In genomic region chr8:118979800-118980199, GRCm38 (mm10) we compare ENCODE assay signal across 8 mouse cellular contexts.
A peak's percentile ranks its signal among the peaks of the same experiment; 100 is the strongest.
DNase-seq lines count a peak whose midpoint lies in the region; ATAC-seq lines count a peak whose summit lies in the region.

No protein-coding gene starts in this region.

- ATAC-seq in hindbrain, embryonic 16.5 days = no peak
- no peak for ATAC-seq in neural tube, embryonic 15.5 days (ENCODE audit: low FRiP score)

- peak; percentile 28 for DNase-seq in hindbrain, embryonic 10.5 days (ENCODE audit: low spot score)
- DNase-seq in neural tube, embryonic 10.5 days (ENCODE audit: extremely low spot score, low spot score) = peak; percentile 38
- peak; percentile 52 for DNase-seq in cerebellum, adult 9-10 months
- peak; percentile 40 for DNase-seq in mesoderm, embryonic 11.5 days (ENCODE audit: low read depth, low spot score)
- no peak for DNase-seq in urinary bladder, adult 18-20 months (ENCODE audit: low spot score in 2 of 2)
- no peak for DNase-seq in kidney, adult 8-10 months

- no peak overlapping the region for H3K4me3 ChIP-seq in hindbrain, embryonic 10.5 days
- H3K4me3 ChIP-seq in hindbrain, embryonic 16.5 days (ENCODE audit: low read length) = no peak overlapping the region
- H3K4me3 ChIP-seq in neural tube, embryonic 15.5 days (replicated peaks) = no peak overlapping the region

- no peak overlapping the region for H3K9ac ChIP-seq in hindbrain, embryonic 16.5 days (ENCODE audit: low read depth, low read length)
- H3K9ac ChIP-seq in neural tube, embryonic 15.5 days (replicated peaks) = no peak overlapping the region

- 24% methylated on average over 5 of the region's 5 CpGs for WGBS in hindbrain, embryonic 10.5 days
- 23% methylated on average over 5 of the region's 5 CpGs for WGBS in hindbrain, embryonic 16.5 days
- WGBS in neural tube, embryonic 15.5 days = 18% methylated on average over 5 of the region's 5 CpGs

- H3K4me1 ChIP-seq in hindbrain, embryonic 10.5 days (replicated peaks) = no peaks in the 10 kb centered on the region
- H3K4me1 ChIP-seq in hindbrain, embryonic 16.5 days (ENCODE audit: control insufficient read depth, insufficient read depth, low read depth, low read length) = no peaks in the 10 kb centered on the region
- no peaks in the 10 kb centered on the region for H3K4me1 ChIP-seq in neural tube, embryonic 15.5 days

- no peaks in the 10 kb centered on the region for H3K27me3 ChIP-seq in hindbrain, embryonic 10.5 days (ENCODE audit: insufficient read depth, poor library complexity, severe bottlenecking)
- no peaks in the 10 kb centered on the region for H3K27me3 ChIP-seq in hindbrain, embryonic 16.5 days (replicated peaks; ENCODE audit: control insufficient read depth, insufficient read depth, low read length)
- H3K27me3 ChIP-seq in neural tube, embryonic 15.5 days (replicated peaks) = no peaks in the 10 kb centered on the region

- no peak overlapping the region for H3K27ac ChIP-seq in hindbrain, embryonic 10.5 days
- H3K27ac ChIP-seq in hindbrain, embryonic 16.5 days (ENCODE audit: low read depth, low read length) = no peak overlapping the region
- no peak overlapping the region for H3K27ac ChIP-seq in neural tube, embryonic 15.5 days (replicated peaks)

- no peak overlapping the region for H3K4me2 ChIP-seq in hindbrain, embryonic 16.5 days (ENCODE audit: low read length)
- H3K4me2 ChIP-seq in neural tube, embryonic 15.5 days = no peak overlapping the region

- H3K9me3 ChIP-seq in hindbrain, embryonic 10.5 days = no peaks in the 10 kb centered on the region
- no peaks in the 10 kb centered on the region for H3K9me3 ChIP-seq in hindbrain, embryonic 16.5 days (ENCODE audit: control insufficient read depth, low read length)
- 0 out of 2 replicates have a peak, but pooled peaks cover 4% of the 10 kb centered on the region for H3K9me3 ChIP-seq in neural tube, embryonic 15.5 days (replicated peaks)

- no peaks in the 10 kb centered on the region for H3K36me3 ChIP-seq in hindbrain, embryonic 10.5 days
- H3K36me3 ChIP-seq in hindbrain, embryonic 16.5 days (ENCODE audit: control insufficient read depth, insufficient read depth, low read length) = no peaks in the 10 kb centered on the region
- H3K36me3 ChIP-seq in neural tube, embryonic 15.5 days = no peaks in the 10 kb centered on the region

Comparison
In these comparisons a context has a peak if more than half of its experiments do, and no peak if none do; other contexts are left out.
1. DNase-seq: peak in hindbrain, embryonic 10.5 days (single experiment), neural tube, embryonic 10.5 days (single experiment), cerebellum, adult 9-10 months (single experiment) and mesoderm, embryonic 11.5 days (single experiment); none in urinary bladder, adult 18-20 months (0 of 2) and kidney, adult 8-10 months (0 of 2).